Mouse (Mus musculus): ENCODE results near the gene Itga5.
"Not testable (repeated sequence)": the region's sequence is repeated elsewhere in the genome, so short reads cannot be mapped to it uniquely, and the experiment has no call there.

Gene Itga5

DNA sequence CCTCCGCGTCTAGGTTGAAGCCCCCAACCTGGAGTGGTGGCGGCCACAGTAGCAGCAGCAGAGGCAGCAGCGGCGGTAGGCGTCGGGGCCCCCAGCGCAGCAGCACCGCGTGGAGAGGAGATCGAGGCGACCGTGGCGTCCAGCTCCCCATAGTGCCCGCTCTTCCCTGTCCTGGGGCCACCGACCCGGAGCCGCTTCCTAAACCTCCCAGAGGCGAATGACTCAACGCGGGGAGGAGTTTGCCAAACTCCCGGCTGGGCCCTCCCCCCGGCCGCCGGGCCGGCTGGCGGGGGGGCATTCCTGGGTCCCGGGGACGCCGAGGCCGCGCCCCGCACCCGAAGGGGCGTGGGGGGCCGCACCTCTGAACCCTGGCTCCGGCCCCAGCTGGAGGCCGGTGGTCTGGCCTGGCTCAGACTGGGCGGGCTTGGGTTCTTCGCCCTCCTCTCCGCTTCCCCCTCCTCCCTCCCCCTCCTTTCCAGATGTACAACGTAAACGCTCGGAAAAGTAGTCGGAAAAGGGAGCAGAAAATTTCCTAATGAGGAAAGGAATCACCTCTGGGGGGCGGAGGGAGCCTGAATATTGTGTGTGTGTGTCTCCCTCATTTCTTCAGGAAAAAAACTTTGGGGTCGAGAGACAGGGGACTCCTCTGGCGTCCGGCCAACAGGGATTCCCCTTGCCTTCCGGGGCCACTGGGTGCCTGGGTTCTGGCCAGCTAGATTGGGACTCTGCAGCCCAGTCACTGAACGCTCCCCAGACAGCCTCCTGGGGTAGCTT, at the start of gene Itga5:
TSS of gene Itga5 (minus strand) at position 388 of the 774 bp plus-strand sequence.
- no peak for DNase-seq

DNA sequence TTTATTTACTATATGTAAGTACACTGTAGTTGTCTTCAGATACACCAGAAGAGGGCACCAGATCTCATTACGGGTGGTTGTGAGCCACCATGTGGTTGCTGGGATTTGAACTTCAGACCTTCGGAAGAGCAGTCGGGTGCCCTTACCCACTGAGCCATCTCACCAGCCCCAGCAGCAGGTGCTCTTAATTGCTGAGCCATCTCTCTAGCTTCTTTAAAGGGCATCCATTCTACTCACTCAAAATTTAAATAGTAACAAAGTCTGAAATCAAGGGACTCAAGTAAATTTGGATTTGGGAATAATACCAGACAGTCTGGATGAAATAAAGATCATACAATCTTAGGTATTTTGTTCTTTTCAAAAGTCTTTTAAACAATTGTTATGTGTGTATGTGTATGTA, 39.0 kb upstream of the Itga5 start:
- DNase-seq, result not testable (repeated sequence)

DNA sequence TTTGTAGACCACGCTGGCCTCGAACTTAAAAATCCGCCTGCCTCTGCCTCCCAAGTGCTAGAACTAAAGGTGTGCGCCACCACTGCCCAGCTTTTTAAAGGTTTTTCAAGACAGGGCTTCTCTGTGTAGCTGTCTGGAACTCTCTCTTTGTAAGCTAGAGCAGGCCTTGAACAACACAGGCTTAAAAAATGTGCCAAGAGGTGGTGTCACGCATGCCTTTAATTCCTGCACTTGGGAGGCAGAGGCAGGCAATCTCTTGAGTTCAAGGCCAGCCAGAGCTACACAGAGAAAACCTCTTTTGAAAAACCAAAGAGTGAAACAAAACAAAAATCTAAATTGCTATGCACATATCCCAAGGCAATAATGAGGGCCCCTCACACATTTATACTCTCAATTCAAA, 34.8 kb upstream of the Itga5 start:
- no peak for DNase-seq

DNA sequence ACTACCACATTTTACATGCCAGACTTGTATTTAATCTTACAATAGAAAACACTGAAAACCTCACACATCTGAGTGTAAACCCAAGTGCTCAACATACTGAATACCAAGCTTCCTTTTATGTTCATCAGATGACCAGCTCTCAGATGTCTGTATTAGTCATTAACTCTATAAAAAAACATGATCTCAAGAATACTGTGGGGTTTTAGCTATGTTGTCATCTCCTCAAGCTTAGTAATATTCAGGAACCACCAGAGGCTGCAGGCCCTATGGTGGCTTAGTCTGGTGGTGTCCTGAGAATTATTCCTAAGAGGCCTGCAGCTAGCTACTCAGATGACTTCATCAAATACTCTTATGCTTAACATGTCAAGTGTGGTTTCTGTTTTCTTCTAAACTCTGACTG, 27.0 kb upstream of the Itga5 start:
- no peak for DNase-seq

DNA sequence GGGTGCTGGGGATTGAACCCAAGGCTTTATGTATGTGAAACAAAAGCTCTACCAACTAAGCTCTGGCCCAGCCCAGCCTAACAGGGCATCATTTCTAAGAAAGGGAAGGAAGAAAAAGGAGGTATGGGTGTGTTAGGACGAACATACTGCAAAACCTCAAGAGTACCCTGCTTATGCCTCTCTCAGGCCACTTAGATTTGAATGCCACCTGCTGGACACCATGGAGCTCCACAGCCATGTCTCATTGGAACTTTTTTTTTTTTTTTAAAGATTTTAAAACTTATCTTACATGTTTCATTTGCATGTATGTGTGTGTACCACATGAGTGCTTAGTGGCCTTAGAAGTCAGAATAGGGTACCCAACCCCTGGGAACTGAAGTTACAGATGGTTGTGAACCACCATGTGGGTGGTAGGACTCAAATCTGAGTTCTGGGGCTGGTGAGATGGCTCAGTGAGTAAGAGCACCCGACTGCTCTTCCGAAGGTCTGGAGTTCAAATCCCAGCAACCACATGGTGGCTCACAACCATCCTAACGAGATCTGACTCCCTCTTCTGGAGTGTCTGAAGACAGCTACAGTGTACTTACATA, 22.1 kb upstream of the Itga5 start:
- no peak for DNase-seq

DNA sequence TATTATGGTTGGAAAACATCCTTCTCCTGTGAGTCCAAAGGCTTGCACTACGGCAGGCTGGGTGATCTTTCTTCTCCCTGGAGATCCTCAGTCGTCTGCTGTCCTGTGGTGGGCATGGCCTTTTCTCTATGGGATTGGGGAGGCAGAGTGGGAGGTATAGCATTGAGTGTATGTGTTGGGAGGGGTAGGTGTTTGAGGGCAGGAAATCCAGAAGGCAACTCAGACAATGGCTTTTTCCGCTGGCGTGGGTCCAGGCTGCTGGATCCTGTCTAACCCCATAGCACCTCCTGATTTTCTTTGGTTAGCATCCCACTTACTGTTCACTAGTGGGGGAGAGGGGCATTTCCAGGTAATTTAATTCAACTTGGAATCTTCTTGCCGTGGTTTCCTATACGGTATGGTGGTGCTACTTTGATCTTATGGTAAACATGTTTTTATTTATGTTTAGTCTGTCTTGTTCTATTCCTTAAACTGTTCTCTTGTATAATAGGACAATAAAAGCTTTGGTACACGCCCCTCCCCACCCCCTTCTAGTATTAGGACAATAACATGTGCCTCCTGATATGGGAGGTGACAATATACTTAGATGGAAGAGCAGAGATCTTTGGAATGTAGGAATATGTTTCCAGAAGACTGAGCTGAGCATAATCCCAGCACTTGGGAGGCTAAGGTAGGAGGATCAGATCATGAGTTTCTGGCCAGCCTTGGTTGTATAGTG, 17.4 kb upstream of the Itga5 start:
- DNase-seq, result no peak

DNA sequence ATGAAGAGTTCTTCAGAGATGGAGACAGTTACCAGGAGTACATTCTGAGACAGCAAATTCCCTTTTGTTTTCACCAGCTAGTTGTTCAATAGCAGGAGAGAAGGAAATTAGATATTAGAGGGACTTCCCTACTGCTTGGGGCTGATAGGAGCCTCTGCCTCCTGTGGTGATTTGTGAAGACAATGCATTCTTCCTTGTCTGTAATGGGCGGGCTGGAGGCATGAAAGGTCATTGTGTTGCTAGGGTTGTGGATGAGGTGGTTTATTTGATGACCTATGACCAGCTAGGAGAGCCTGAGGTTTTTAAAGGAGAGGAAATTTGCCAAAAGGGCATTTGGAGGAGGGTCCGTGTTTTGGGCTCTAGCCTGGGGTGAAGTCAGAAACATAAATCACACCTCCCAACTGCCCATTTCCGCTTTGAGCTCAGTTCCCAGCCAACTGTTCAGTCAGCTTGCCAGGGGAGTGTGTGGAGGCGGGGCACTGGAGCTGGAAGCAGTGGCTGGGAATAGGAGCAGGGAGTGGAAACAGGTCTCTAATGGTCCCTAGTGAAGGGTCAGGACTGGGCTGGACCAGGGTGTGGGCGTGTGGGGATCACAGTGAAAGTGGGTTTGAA, 16.3 kb upstream of the Itga5 start:
- DNase-seq, result no peak

DNA sequence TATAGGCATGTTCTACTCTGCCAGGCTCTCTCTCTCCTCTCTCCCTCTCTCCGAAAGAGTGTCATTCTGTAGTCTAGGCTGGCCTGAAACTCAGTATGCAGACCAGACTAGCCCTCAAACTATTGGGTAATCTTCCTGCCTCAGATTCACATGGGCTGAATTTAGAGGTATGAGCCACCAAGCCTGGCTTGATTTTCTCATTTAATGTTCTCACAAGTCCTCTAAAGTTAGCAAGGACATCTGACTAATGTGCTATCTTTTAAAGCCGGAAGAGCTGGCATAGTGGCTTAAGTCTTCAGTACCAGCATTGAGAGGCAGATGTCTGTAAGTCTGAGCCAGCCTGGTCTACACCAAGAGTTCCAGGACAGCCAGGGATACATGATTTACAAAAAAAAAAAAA, 15.5 kb upstream of the Itga5 start:
- no peak for DNase-seq

DNA sequence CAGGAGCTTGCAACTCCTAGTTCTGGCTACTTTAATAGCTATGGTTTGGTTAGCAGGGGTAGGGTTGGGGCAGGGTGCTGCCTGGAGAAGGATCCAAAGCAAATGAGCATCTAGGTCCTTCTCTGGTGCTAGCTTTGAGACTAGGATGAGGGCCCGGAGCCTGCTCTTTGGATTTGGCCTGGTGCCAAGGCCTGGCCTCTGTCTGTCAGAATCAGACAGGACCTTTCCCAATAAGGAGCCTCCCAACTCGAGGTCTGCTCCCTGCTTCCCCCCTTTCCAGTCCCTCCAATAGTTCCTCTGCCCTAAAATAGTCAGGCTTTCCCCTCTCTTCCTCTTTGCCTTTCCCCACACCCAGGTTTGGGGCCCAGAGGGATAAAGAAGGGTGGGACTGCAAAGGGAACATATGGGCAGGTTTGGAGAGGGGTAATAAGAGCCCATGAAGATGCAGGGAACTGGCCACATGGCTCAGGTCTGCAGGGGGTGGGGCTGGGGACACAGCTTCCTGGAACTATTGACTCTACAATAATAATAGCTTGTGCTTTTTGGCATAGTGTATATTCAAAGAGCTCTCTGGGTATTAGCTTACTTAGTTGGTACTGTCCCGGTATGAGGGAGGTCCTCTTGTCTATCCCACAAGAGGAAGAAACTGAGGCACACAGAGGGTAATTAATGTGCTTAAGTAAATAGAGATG, 12.2 kb upstream of the Itga5 start:
- DNase-seq, result no peak

DNA sequence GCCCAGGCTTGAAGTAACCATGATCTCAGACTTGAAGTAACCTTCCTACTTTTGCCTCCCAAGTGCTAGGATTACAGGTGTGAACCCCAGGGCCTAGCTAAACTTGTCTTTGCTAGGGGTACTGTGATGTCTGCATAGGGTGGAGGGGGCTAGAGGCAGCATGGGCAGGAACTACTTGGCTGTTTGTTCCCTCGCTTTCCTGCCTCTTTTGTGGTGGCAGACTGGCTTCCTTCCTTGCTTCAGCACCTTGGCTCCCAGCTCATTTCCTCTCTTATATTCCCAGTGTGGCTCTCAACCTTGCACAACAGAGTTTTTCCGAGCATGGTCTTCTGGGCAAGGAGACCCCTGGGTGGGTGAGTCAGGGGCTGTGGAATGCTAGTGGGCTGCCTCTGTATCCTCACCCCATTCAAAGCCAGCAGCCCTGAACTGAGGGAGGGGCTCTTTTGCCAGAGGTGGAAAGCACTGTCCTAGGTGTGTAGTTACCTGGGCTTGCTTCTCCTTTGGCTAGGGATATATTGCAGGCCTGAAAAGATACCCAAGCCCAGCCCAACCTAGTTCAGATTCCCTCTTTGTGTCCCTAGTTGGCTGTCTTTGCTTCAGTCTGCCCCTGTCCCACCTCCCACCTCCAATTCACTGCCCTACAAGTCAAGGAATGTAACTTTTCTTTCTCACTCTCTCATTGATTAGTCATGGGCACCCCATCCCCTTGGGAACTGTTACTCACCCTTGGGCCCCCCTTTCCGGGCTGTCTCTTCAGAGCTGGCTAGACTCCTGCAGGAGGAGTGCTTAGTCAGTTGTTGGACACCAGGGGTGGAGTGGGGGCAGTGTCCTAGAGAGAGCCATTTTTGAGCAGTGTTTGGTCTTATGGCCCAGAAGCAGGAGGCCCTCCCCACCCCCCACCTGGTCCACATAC, 11.4 kb upstream of the Itga5 start:
- no peak for DNase-seq

DNA sequence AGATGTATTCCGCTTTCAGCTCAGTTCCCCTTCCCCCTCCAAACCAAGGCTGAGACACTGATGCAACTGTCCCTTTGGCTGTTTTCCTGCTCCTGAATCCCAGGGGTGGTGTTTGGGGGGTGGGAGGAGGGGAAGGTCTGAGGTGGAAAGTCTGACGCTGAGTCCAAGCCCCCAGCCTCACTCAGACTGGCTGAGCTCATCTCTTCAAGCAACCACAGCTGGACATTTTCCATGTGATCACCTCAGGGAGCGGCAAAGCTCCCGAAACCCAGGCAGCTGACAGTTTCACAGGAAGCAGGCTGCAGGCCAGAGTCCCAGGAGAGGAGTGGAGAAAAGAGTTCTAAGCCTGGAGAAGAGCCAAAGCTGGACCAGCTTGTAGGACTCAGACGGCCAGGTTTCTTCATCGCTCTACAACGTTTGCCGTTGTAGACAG, 10.3 kb upstream of the Itga5 start:
- no peak for DNase-seq

DNA sequence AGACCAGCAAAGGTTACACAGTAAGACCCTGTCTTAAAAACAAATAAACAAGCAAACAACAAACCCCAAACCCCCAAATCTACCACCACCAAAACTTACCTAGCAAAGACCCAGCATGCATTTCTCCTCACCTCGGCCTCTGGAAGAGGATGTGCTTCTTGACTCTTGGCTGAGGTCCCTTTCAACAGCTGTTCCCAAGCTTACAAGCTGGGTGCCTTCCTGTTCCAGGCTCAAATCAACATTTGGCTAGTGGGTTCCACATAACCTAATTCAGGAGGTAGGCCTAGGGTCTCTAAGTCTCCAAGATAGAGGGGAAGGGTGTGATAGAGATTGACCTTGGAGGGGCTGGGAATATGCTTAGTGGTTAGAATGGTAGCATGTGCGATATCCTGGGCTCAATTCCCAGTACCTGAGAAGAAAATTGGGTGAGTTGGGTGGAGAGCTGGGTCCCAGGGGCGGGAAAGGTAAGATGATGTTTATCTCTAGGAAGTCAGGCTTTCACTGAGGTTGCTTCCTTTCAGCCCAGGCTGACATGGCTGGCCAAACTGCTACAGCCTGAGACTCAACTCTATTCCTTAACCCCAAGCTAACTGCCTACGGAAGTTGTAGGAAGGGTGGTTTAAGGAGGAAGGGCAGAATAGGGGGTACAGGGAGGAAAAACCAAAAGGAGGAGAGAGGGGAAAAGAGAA, 8.7 kb upstream of the Itga5 start:
- DNase-seq, result no peak

DNA sequence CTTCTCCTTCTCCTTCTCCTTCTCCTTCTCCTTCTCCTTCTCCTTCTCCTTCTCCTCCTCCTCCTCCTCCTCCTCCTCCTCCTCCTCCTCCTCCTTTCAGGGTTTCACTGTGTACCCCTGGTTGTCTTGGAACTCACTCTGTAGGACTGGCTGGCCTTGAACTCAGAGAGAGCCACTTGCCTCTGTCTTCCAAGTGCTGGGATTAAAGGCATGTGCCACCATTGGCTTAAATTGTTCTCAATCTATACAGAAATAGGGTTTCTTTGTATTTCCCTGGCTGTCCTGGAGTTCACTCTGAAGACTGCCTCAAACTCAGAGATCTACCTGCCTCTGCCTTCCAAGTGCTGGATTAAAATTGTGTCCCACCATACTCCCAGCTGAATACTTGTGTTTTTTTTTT, 5.9 kb upstream of the Itga5 start:
- DNase-seq, result no peak

DNA sequence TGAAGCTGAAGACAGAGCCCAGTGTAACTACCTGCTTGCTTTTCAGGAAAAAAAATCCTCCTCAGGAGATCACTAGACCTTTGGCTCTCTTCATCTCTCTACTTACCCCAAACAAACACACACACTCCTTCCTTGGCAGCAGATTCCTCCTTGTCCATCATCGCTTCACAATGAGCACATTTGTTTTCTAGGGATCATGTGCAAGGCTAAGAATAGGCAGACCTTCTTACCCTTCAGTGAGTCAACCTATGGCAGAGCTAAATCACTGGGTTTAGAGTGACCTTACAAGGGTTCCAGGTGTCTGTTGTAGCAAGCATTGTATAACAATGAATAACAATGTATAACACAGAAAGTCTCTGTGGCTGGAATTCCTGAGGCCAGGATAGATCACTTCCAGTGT, 5.2 kb upstream of the Itga5 start:
- no peak for DNase-seq

DNA sequence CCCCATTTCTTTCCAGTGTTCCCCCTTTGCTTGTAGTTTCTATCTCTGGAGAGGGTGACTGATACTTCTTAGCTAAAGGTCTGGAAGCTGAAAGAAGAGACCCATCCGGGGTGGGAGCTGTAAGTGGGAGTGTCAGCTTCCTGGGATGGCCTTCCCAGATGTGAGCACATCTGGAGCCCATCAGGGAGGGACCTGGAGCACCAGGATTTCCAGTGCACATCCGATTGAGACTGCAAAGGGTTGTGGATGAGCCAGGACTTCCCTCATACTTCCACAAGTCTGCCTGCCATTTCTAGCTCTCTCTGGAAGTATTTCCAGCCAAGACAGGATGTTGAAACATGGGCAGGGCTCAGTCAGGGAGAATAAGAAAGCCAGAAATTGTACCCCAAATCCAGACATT, 4.6 kb upstream of the Itga5 start:
- DNase-seq, result no peak

DNA sequence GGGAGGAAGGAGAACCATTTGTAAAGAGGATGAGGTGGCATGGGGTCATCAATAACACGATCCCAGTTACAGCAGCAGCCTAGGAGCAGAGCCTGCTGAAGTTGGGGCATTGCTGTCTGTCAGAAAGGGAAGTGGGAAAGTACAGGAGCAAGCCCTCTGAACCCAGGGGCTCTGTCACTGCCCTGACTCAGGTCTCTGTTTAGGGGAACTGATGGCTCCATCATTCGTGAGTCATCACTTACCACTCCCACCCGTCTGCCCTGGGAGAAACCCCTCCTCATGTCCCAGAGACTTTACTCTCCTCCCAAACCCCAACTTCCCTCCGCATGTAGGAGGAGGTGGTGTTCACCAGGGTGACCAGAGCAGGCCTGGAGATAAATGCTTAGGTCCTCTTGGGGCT, 3.9 kb upstream of the Itga5 start:
- no peak for DNase-seq

DNA sequence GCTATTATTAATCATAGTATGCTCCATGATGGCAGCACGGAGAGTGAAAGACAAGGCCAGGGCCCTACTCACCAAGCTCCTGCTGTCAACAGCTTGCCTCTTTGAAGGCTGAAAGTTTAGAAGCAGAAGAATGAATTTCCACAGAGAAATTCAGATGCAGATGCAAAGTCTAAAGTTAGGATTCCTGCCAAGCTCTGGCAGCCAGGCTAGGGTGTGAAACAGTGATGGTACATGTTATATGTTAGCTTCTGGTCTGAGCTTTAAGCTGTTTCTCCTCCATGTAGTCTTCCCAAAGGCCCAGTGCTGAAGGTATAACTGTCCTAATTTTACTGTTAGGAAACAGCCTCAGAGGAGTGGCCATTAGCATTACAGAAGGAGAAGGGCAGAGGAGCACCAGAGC, 2.6 kb upstream of the Itga5 start:
- DNase-seq, result no peak

DNA sequence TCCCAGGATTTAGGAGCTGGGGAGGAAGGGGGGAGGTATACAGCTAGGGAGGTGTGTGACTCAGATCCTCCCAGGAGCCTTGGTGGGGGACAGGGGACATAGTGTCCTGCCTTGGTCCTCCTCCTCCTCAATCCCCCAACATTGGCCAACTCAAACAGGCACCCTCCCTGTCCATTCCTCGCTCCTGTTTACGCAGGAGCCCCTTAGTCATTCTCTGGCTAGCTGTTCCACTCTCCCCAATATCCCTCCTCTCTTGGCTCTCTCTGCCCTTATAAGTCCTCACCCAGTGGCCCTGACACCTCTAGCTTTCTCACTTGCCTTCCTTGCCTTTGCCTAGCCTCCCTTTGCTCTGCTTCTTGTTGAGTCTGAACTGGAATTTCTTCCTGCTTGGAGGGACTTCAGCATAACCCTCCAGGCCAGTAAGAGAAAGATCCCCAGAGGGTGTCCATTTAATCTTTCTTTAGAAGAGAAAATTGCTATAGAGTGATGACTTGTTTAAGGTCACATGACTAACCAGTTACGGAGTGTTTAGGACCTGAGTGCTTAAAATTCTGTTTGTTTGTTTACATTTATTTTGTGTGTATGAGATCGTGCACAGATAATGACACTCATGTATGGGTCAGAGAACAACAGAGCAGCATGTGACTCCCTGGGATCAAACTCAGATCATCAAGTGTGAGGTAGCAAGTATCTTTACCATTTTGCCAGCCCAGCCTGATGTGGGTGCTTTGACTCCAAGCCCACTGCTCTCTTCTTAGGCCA, 1.8 kb upstream of the Itga5 start:
- no peak for DNase-seq

DNA sequence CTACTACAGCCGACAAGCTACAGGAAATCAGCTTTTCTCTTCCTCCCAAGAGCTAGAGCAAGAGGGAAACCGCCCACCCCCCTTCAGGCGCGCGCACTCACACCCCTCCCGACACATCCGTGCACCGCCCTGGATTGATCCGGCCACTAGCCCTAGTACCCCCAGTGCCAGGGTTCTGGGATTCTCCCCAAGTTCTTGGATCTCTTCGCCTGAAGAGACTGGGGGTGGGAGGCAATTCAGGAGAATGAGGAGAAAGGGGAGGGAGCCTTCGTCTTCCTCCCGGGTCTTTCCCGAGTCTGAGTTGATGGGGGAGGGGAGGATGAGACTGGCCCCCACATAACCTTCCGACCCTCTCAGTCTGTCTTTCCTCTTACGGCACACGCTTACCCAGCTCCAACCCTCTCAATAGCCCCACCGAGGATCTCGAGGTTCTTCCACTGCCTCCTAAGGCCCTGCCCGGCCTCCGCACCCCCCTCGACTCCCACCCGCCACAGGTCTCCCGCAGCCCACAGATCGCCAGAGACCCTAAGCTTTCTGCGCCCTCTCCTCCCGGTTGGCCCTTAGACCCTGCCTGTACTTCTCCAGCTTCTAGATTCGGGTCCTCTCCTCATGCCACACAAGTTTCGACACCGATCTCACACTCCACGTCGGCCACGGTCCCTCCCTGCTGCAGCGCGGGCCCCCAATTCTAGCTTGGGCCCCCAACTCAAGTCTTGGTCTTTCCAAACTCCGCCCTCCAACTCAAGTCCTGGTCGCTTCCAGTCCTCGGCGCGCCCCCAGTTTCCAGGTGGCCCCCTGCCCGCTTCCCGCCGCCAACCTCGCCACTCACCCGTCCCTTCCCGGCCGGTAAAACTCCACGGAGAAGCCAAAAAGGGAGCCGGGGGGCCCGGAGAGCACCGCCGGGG, 840 bp downstream of the Itga5 start:
- DNase-seq, result no peak

DNA sequence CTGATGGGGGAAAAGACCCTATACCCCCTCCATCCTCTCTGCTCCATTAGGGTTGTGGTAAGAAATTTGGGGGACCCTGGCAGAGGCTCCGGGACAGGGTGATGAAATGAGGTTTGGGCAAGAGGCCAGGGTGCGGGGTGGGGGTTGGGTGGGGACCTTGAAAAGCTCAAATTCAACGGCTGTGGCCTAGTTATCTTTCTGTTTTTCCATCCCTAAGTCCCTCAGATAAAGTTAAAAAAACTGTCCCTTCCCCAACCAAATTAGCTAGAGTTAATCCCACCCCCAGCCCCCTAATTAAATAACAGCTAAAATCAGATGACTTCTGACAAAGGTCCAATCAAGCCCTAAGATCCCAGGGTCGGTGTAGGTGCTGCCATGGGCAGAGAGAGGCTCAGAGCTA, 1.8 kb downstream of the Itga5 start:
- DNase-seq, result no peak

Measured in cerebellum, adult 9-10 months (tissue).